Mouse (Mus musculus): Measurements from ENCODE around the gene Hsd11b1. TPM values are rescaled to one million over a fixed set of nuclear protein-coding genes. Genes with fewer than 3 reads are reported as not detected.

Gene Hsd11b1
- total and polyA plus RNA-seq, 3 experiments, result not detected

DNA sequence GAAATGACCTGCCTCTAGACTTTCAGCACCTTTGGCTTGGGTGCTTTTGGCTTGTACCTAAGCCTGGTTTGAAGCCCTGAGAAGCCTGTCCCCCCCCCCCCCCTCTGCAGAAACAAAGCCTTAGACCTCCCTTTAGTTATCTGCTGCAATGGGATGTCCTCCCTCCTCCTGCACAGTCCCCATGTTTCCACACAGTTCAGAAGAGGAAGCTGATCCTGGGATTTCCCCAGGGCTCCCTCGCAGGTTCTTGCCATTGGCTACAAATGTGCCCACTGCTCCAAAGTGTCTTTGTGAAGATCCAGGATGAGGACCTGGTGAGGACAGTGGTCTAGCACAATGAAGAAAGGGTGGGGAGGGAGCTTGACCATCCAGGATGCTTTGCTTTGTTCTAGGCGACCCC is 39.2 kb upstream of the Hsd11b1 start:
- Histone ChIP-seq H3K36me3 (ENCODE audit: control insufficient read depth in 1 of 2, insufficient read depth in 2 of 2, low read length in 2 of 2) (no peaks in the 10 kb centered on the region), H3K4me3 (ENCODE audit: control insufficient read depth in 1 of 2, insufficient read depth in 1 of 2, low read depth in 2 of 2, low read length in 2 of 2) (no peak overlapping the region), H3K9me3 (replicated peaks; ENCODE audit: insufficient read depth, low read length) (no peaks in the 10 kb centered on the region), H3K4me1 (ENCODE audit: control insufficient read depth in 1 of 2, insufficient read depth in 2 of 2, low read length in 2 of 2) (no peaks in the 10 kb centered on the region), H3K27me3 (ENCODE audit: control insufficient read depth in 1 of 2, insufficient read depth in 2 of 2, low read length in 2 of 2) (no peaks in the 10 kb centered on the region), H3K9ac (ENCODE audit: control insufficient read depth, low read depth, low read length, poor library complexity, severe bottlenecking) (no peak overlapping the region), H3K27ac (ENCODE audit: control insufficient read depth, low read depth, low read length) (no peak overlapping the region), H3K79me2 (ENCODE audit: control insufficient read depth, insufficient read depth, low read length, poor library complexity) (no peaks in the 10 kb centered on the region)
- DNase-seq (ENCODE audit: low read depth, low spot score), result no peak
- TF ChIP-seq MAX (IDR thresholded peaks at IDR 0.05; ENCODE audit: low read length), result no peak
- no peak for TF ChIP-seq GATA1 (IDR thresholded peaks at IDR 0.05; ENCODE audit: low read depth, low read length)
- no peak for TF ChIP-seq RAD21 (IDR thresholded peaks at IDR 0.05; ENCODE audit: low read depth, low read length)
- TF ChIP-seq ELF1 (IDR thresholded peaks at IDR 0.05; ENCODE audit: low read depth, low read length), result no peak
- no peak for TF ChIP-seq ZKSCAN1 (IDR thresholded peaks at IDR 0.05; ENCODE audit: low read depth, low read length)
- TF ChIP-seq MAZ (IDR thresholded peaks at IDR 0.05; ENCODE audit: low read depth, low read length), result no peak
- TF ChIP-seq USF2 (IDR thresholded peaks at IDR 0.05; ENCODE audit: borderline replicate concordance in 1 of 2, insufficient read depth in 1 of 2, low read depth in 1 of 2, low read length in 2 of 2), result no peak
- TF ChIP-seq JUND (IDR thresholded peaks at IDR 0.05; ENCODE audit: low read depth, low read length), result no peak
- no peak for TF ChIP-seq SMC3 (IDR thresholded peaks at IDR 0.05; ENCODE audit: low read depth, low read length)
- no peak for TF ChIP-seq USF1 (IDR thresholded peaks at IDR 0.05; ENCODE audit: low read depth, low read length)
- TF ChIP-seq NELFE (IDR thresholded peaks at IDR 0.05; ENCODE audit: low read depth, low read length), result no peak
- TF ChIP-seq ZNF384 (IDR thresholded peaks at IDR 0.05; ENCODE audit: low read depth, low read length), result no peak
- TF ChIP-seq ZMIZ1 (IDR thresholded peaks at IDR 0.05; ENCODE audit: low read depth, low read length), result no peak
- TF ChIP-seq MEF2A (IDR thresholded peaks at IDR 0.05; ENCODE audit: extremely low read depth, insufficient replicate concordance, low read depth, low read length, poor library complexity, severe bottlenecking), result no peak
- no peak for TF ChIP-seq E2F4 (IDR thresholded peaks at IDR 0.05; ENCODE audit: borderline replicate concordance, low read depth, low read length)

DNA sequence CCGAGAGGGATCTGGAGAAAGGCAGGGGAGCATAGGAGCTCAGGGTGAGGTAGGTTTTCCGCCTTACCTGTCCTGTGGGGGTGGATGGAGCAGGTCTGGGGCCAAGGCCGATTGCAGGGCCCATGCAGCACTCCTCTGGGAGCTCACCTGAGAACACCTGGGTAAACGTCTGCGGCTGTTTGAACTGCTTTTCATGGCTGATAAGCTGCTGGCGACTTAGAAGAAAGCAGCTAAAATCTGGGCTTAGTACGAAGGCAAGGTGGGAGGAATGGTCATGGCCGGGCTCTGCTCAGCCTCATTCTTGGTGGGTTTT is 38.2 kb upstream of the Hsd11b1 start:
- Histone ChIP-seq H3K36me3 (ENCODE audit: control insufficient read depth in 1 of 2, insufficient read depth in 2 of 2, low read length in 2 of 2) (no peaks in the 10 kb centered on the region), H3K4me1 (ENCODE audit: control insufficient read depth in 1 of 2, insufficient read depth in 2 of 2, low read length in 2 of 2) (no peaks in the 10 kb centered on the region), H3K9me3 (replicated peaks; ENCODE audit: insufficient read depth, low read length) (no peaks in the 10 kb centered on the region), H3K79me2 (ENCODE audit: control insufficient read depth, insufficient read depth, low read length, poor library complexity) (no peaks in the 10 kb centered on the region), H3K27ac (ENCODE audit: control insufficient read depth, low read depth, low read length) (no peak overlapping the region), H3K4me3 (ENCODE audit: control insufficient read depth in 1 of 2, insufficient read depth in 1 of 2, low read depth in 2 of 2, low read length in 2 of 2) (no peak overlapping the region), H3K27me3 (ENCODE audit: control insufficient read depth in 1 of 2, insufficient read depth in 2 of 2, low read length in 2 of 2) (no peaks in the 10 kb centered on the region), H3K9ac (ENCODE audit: control insufficient read depth, low read depth, low read length, poor library complexity, severe bottlenecking) (no peak overlapping the region)
- no peak for DNase-seq (ENCODE audit: low read depth, low spot score)
- TF ChIP-seq GATA1 (IDR thresholded peaks at IDR 0.05; ENCODE audit: low read depth, low read length) (no peak), GABPA (IDR thresholded peaks at IDR 0.05; ENCODE audit: low read depth, low read length) (no peak), POLR2AphosphoS5 (IDR thresholded peaks at IDR 0.05; ENCODE audit: borderline replicate concordance, low read depth, low read length) (no peak), MEF2A (IDR thresholded peaks at IDR 0.05; ENCODE audit: extremely low read depth, insufficient replicate concordance, low read depth, low read length, poor library complexity, severe bottlenecking) (no peak), MXI1 (IDR thresholded peaks at IDR 0.05; ENCODE audit: low read depth, low read length) (no peak), JUND (IDR thresholded peaks at IDR 0.05; ENCODE audit: low read depth, low read length) (no peak), POLR2A (IDR thresholded peaks at IDR 0.05; ENCODE audit: control insufficient read depth in 1 of 2, insufficient read depth in 1 of 2, low read depth in 1 of 2, low read length in 2 of 2, poor library complexity in 1 of 2) (no peak), ZNF384 (IDR thresholded peaks at IDR 0.05; ENCODE audit: low read depth, low read length) (no peak), MYC (IDR thresholded peaks at IDR 0.05; ENCODE audit: low read depth, low read length) (no peak)

Data from MEL (cell line).